Mouse (Mus musculus): Measurements from ENCODE around the gene Etfa. TPM values are rescaled to one million over a fixed set of nuclear protein-coding genes. Genes with fewer than 3 reads are reported as not detected.

Etfa gene
- polyA plus RNA-seq, 1 experiment from 2014 or later = 396 TPM

GRCm38 (mm10) chr9:55510651-55511235, 1.3 kb downstream of the Etfa start:
- Histone ChIP-seq H3K36me3 (ENCODE audit: control insufficient read depth, insufficient read depth, low read length) (0 out of 2 replicates have a peak, but pooled peaks cover 5% of the 10 kb centered on the region), H3K27me3 (ENCODE audit: control insufficient read depth, insufficient read depth, low read length) (peaks cover 10% of the 10 kb centered on the region; the same call in 1 of the 2 replicates), H3K27ac (replicated peaks in 1 of 2; ENCODE audit: control insufficient read depth in 1 of 2, insufficient read depth in 1 of 2, low read depth in 2 of 2, low read length in 2 of 2) (no peak overlapping the region), H3K9me3 (ENCODE audit: control insufficient read depth, low read length) (no peaks in the 10 kb centered on the region), H3K4me3 (ENCODE audit: control insufficient read depth in 1 of 2, insufficient read depth in 1 of 2, low read depth in 1 of 2, low read length in 2 of 2) (peak overlapping the region; percentile 5 to 95; a peak in 3 of 4 replicates), H3K4me1 (ENCODE audit: control insufficient read depth in 2 of 2, insufficient read depth in 2 of 2, low read length in 2 of 2) (peaks cover 0 to 16% of the 10 kb centered on the region in 2 experiments; a peak in 1 of 4 replicates), H3K9ac (ENCODE audit: low read length) (peak overlapping the region; percentile 97), H3K4me2 (ENCODE audit: low read length) (peak overlapping the region; percentile 82)
- 79% methylated on average over 10 of the region's 10 CpGs for WGBS
- no peak for ATAC-seq (ENCODE audit: insufficient number of reproducible peaks, insufficient read depth, low FRiP score, low read depth)

- ATAC-seq (ENCODE audit: insufficient number of reproducible peaks, insufficient read depth, low FRiP score, low read depth) = no peak
- Histone ChIP-seq H3K27me3 (ENCODE audit: control insufficient read depth, insufficient read depth, low read length) (peaks cover 10% of the 10 kb centered on the region; the same call in 1 of the 2 replicates), H3K4me2 (ENCODE audit: low read length) (no peak overlapping the region), H3K9ac (ENCODE audit: low read length) (no peak overlapping the region), H3K9me3 (ENCODE audit: control insufficient read depth, low read length) (no peaks in the 10 kb centered on the region), H3K4me3 (ENCODE audit: control insufficient read depth in 1 of 2, insufficient read depth in 1 of 2, low read depth in 1 of 2, low read length in 2 of 2) (no peak overlapping the region), H3K4me1 (ENCODE audit: control insufficient read depth in 2 of 2, insufficient read depth in 2 of 2, low read length in 2 of 2) (peaks cover 3 to 19% of the 10 kb centered on the region in 2 experiments; a peak in 1 of 4 replicates), H3K36me3 (ENCODE audit: control insufficient read depth, insufficient read depth, low read length) (0 out of 2 replicates have a peak, but pooled peaks cover 5% of the 10 kb centered on the region), H3K27ac (replicated peaks in 1 of 2; ENCODE audit: control insufficient read depth in 1 of 2, insufficient read depth in 1 of 2, low read depth in 2 of 2, low read length in 2 of 2) (no peak overlapping the region)
- 74% methylated on average over 1 of the region's 1 CpGs for WGBS
Measured at GRCm38 (mm10) chr9:55509731-55510130, 2.3 kb downstream of the Etfa start.

GRCm38 (mm10) chr9:55508701-55509100, 3.3 kb downstream of the Etfa start:
- H3K9ac ChIP-seq (ENCODE audit: low read length) = no peak overlapping the region
- H3K36me3 ChIP-seq (ENCODE audit: control insufficient read depth, insufficient read depth, low read length) = 0 out of 2 replicates have a peak, but pooled peaks cover 5% of the 10 kb centered on the region
- H3K4me3 ChIP-seq (ENCODE audit: control insufficient read depth in 1 of 2, insufficient read depth in 1 of 2, low read depth in 1 of 2, low read length in 2 of 2) = no peak overlapping the region
- peaks cover 5% of the 10 kb centered on the region; the same call in 1 of the 2 replicates for H3K27me3 ChIP-seq (ENCODE audit: control insufficient read depth, insufficient read depth, low read length)
- H3K9me3 ChIP-seq (ENCODE audit: control insufficient read depth, low read length) = no peaks in the 10 kb centered on the region
- H3K27ac ChIP-seq (replicated peaks in 1 of 2; ENCODE audit: control insufficient read depth in 1 of 2, insufficient read depth in 1 of 2, low read depth in 2 of 2, low read length in 2 of 2) = no peak overlapping the region
- peaks cover 3 to 19% of the 10 kb centered on the region in 2 experiments; a peak in 1 of 4 replicates for H3K4me1 ChIP-seq (ENCODE audit: control insufficient read depth in 2 of 2, insufficient read depth in 2 of 2, low read length in 2 of 2)
- no peak for ATAC-seq (ENCODE audit: insufficient number of reproducible peaks, insufficient read depth, low FRiP score, low read depth)
- 78% methylated on average over 4 of the region's 4 CpGs for WGBS
- H3K4me2 ChIP-seq (ENCODE audit: low read length) = no peak overlapping the region

GRCm38 (mm10) chr9:55507922-55508321, 4.1 kb downstream of the Etfa start:
- Histone ChIP-seq H3K9ac (ENCODE audit: low read length) (no peak overlapping the region), H3K27me3 (ENCODE audit: control insufficient read depth, insufficient read depth, low read length) (no peaks in the 10 kb centered on the region), H3K4me1 (ENCODE audit: control insufficient read depth in 2 of 2, insufficient read depth in 2 of 2, low read length in 2 of 2) (peaks cover 3 to 19% of the 10 kb centered on the region in 2 experiments; a peak in 1 of 4 replicates), H3K36me3 (ENCODE audit: control insufficient read depth, insufficient read depth, low read length) (0 out of 2 replicates have a peak, but pooled peaks cover 5% of the 10 kb centered on the region), H3K4me3 (ENCODE audit: control insufficient read depth in 1 of 2, insufficient read depth in 1 of 2, low read depth in 1 of 2, low read length in 2 of 2) (no peak overlapping the region), H3K27ac (replicated peaks in 1 of 2; ENCODE audit: control insufficient read depth in 1 of 2, insufficient read depth in 1 of 2, low read depth in 2 of 2, low read length in 2 of 2) (no peak overlapping the region), H3K4me2 (ENCODE audit: low read length) (no peak overlapping the region), H3K9me3 (ENCODE audit: control insufficient read depth, low read length) (no peaks in the 10 kb centered on the region)
- 65% methylated on average over 3 of the region's 3 CpGs for WGBS
- no peak for ATAC-seq (ENCODE audit: insufficient number of reproducible peaks, insufficient read depth, low FRiP score, low read depth)

DNA sequence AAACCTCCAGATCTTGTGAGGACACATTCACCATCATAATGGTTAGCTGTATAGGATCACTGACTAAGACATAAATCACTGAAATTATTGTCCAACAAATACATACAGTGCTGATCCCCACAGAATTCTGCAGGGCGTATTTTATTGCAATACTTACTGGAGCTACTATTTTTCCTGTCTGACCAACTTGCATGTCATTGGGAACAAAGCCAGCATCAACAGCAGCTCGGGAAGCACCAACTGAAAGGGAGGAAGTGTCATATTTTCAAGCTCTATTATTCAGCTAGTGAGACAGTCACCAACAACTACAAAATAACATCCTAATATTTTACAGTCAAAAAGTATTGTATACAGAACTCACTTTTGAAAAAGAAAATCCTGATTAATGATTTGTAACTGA, 29.9 kb downstream of the Etfa start:
- Histone ChIP-seq H3K27ac (replicated peaks in 1 of 2; ENCODE audit: control insufficient read depth in 1 of 2, insufficient read depth in 1 of 2, low read depth in 2 of 2, low read length in 2 of 2) (no peak overlapping the region), H3K36me3 (ENCODE audit: control insufficient read depth, insufficient read depth, low read length) (peaks cover 78% of the 10 kb centered on the region), H3K4me2 (ENCODE audit: low read length) (no peak overlapping the region), H3K27me3 (ENCODE audit: control insufficient read depth, insufficient read depth, low read length) (no peaks in the 10 kb centered on the region), H3K9me3 (ENCODE audit: control insufficient read depth, low read length) (no peaks in the 10 kb centered on the region), H3K4me3 (ENCODE audit: control insufficient read depth in 1 of 2, insufficient read depth in 1 of 2, low read depth in 1 of 2, low read length in 2 of 2) (no peak overlapping the region), H3K4me1 (ENCODE audit: control insufficient read depth in 2 of 2, insufficient read depth in 2 of 2, low read length in 2 of 2) (no peaks in the 10 kb centered on the region), H3K9ac (ENCODE audit: low read length) (no peak overlapping the region)
- ATAC-seq (ENCODE audit: insufficient number of reproducible peaks, insufficient read depth, low FRiP score, low read depth) = no peak
- WGBS = 65% methylated on average over 2 of the region's 2 CpGs

- no peaks in the 10 kb centered on the region for H3K27me3 ChIP-seq (ENCODE audit: control insufficient read depth, insufficient read depth, low read length)
- no peak overlapping the region for H3K4me3 ChIP-seq (ENCODE audit: control insufficient read depth in 1 of 2, insufficient read depth in 1 of 2, low read depth in 1 of 2, low read length in 2 of 2)
- ATAC-seq (ENCODE audit: insufficient number of reproducible peaks, insufficient read depth, low FRiP score, low read depth) = no peak
- H3K9me3 ChIP-seq (ENCODE audit: control insufficient read depth, low read length) = no peaks in the 10 kb centered on the region
- no peak overlapping the region for H3K9ac ChIP-seq (ENCODE audit: low read length)
- no peak overlapping the region for H3K4me2 ChIP-seq (ENCODE audit: low read length)
- H3K4me1 ChIP-seq (ENCODE audit: control insufficient read depth in 2 of 2, insufficient read depth in 2 of 2, low read length in 2 of 2) = no peaks in the 10 kb centered on the region
- H3K36me3 ChIP-seq (ENCODE audit: control insufficient read depth, insufficient read depth, low read length) = peaks cover 60% of the 10 kb centered on the region
- H3K27ac ChIP-seq (replicated peaks in 1 of 2; ENCODE audit: control insufficient read depth in 1 of 2, insufficient read depth in 1 of 2, low read depth in 2 of 2, low read length in 2 of 2) = no peak overlapping the region
Measured at GRCm38 (mm10) chr9:55478699-55479098, 33.3 kb downstream of the Etfa start.

GRCm38 (mm10) chr9:55476084-55476483, 36.0 kb downstream of the Etfa start:
- Histone ChIP-seq H3K27me3 (ENCODE audit: control insufficient read depth, insufficient read depth, low read length) (no peaks in the 10 kb centered on the region), H3K4me1 (ENCODE audit: control insufficient read depth in 2 of 2, insufficient read depth in 2 of 2, low read length in 2 of 2) (no peaks in the 10 kb centered on the region), H3K9ac (ENCODE audit: low read length) (no peak overlapping the region), H3K9me3 (ENCODE audit: control insufficient read depth, low read length) (no peaks in the 10 kb centered on the region), H3K4me3 (ENCODE audit: control insufficient read depth in 1 of 2, insufficient read depth in 1 of 2, low read depth in 1 of 2, low read length in 2 of 2) (no peak overlapping the region), H3K4me2 (ENCODE audit: low read length) (no peak overlapping the region), H3K27ac (replicated peaks in 1 of 2; ENCODE audit: control insufficient read depth in 1 of 2, insufficient read depth in 1 of 2, low read depth in 2 of 2, low read length in 2 of 2) (no peak overlapping the region), H3K36me3 (ENCODE audit: control insufficient read depth, insufficient read depth, low read length) (peaks cover 36% of the 10 kb centered on the region)
- 66% methylated on average over 1 of the region's 1 CpGs for WGBS
- ATAC-seq (ENCODE audit: insufficient number of reproducible peaks, insufficient read depth, low FRiP score, low read depth) = no peak

DNA sequence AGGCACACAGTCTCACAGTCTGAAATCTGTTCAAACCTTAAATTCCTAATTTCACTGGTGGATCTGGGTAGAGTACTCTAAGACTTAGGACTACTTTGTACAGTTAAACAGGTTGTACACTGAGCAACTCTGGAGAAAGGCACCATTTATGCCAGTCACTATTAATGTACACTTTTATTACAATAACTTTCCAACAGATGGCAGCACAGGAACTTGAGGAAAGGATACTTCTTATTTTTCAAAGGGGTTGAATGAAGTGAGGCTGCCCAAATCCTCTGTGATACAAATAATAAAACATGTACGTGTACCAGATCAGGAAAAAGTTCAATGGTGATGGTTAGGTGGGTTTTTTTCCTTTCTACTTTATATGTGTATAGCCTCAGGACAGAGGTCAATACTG, 43.6 kb downstream of the Etfa start:
- Histone ChIP-seq H3K9ac (ENCODE audit: low read length) (no peak overlapping the region), H3K4me1 (ENCODE audit: control insufficient read depth in 2 of 2, insufficient read depth in 2 of 2, low read length in 2 of 2) (no peaks in the 10 kb centered on the region), H3K27ac (replicated peaks in 1 of 2; ENCODE audit: control insufficient read depth in 1 of 2, insufficient read depth in 1 of 2, low read depth in 2 of 2, low read length in 2 of 2) (no peak overlapping the region), H3K4me2 (ENCODE audit: low read length) (no peak overlapping the region), H3K9me3 (ENCODE audit: control insufficient read depth, low read length) (no peaks in the 10 kb centered on the region), H3K36me3 (ENCODE audit: control insufficient read depth, insufficient read depth, low read length) (peaks cover 31% of the 10 kb centered on the region), H3K4me3 (ENCODE audit: control insufficient read depth in 1 of 2, insufficient read depth in 1 of 2, low read depth in 1 of 2, low read length in 2 of 2) (no peak overlapping the region), H3K27me3 (ENCODE audit: control insufficient read depth, insufficient read depth, low read length) (no peaks in the 10 kb centered on the region)
- no peak for ATAC-seq (ENCODE audit: insufficient number of reproducible peaks, insufficient read depth, low FRiP score, low read depth)
- 69% methylated on average over 1 of the region's 1 CpGs for WGBS
